Mouse (Mus musculus) gastrocnemius, adult 8-10 months (tissue): ENCODE measurements around the gene 1700003E16Rik. TPM values are rescaled to one million over a fixed set of nuclear protein-coding genes. Genes with fewer than 3 reads are reported as not detected.
A peak's percentile ranks its signal among the peaks of the same experiment; 100 is the strongest.

Experiments
- DNase-seq, 2 experiments: peaks; one replicate each; pipeline ENCODE4 v3.0.0; 2022; ENCODE audit warnings: low spot score in 2 of 2
- total RNA-seq, 4 experiments: library from RNA; stranded (reverse); gene quantifications; 2 replicates each; pipeline ENCODE4 v1.2.4; 2022

Gene 1700003E16Rik
- total RNA-seq: under 1 TPM in 2 of 4 experiments, not detected in 2; 0.13 to 0.15 TPM

DNA sequence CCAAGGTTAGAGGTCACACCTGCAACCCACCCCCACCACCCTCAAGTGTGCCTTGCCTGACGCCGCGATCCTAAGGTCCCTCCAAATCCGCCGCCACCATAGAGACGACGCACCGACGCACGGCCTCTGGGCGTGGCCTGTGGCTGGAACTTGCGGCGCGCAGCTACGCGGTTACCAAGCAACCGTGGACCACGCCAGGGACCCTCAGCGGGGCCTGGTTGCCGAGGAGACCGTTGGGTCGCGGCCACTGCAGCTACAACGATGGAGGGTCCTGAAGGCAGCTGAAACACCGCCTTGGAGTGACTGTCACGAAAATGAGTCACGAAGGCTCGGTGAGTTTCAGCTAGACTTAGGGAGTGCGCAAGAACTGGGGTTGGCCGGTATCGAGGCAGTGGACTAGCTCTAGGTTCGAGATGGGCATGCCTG, at the start of gene 1700003E16Rik, which contains the start of gene Wdr54:
Gene 1700003E16Rik, plus strand, starts transcription at position 146 of the 426 bp plus-strand sequence.
Gene Wdr54, minus strand, starts transcription at position 139 of the 426 bp plus-strand sequence.
- DNase-seq: no peak

GRCm38 (mm10) chr6:83107566-83108400, 48.4 kb upstream of the 1700003E16Rik start:
- peak in 1 of 2 experiments; percentile 69 for DNase-seq

- peak; percentile 65 to 75 for DNase-seq
Measured at GRCm38 (mm10) chr6:83108762-83109668, 47.2 kb upstream of the 1700003E16Rik start, which contains the start of gene Mrpl53. Mrpl53 (plus strand) TSS chr6:83109040.

DNA sequence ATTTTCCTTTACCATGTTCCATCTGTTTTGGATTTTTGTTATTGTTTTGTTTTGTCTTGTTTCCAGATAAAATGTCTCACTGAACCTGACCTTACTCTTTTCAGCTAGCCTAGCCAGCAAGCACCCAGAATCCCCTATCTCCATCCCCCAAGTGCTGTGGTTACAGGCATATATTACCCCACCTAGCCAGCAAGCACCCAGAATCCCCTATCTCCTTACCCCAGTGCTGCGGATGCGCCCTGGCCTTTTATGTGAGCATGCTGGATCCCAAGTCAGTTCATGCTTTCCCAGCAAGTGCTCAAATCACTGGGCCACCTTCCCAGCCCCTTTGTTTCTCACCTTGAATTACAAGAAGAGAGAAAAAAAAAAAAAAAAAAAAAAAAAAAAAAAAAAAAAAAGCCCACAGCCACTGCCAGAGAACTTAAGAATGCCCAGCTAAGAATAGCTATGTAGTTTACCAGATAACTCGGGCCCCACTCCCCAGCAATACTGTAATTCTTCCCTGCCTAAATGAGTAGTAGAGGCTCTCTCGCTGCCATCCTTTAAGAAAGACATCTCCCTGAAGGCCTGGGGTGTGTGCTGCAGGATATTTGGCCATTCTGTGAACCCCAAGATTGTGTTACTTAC, 44.6 kb upstream of the 1700003E16Rik start:
- DNase-seq: no peak

DNA sequence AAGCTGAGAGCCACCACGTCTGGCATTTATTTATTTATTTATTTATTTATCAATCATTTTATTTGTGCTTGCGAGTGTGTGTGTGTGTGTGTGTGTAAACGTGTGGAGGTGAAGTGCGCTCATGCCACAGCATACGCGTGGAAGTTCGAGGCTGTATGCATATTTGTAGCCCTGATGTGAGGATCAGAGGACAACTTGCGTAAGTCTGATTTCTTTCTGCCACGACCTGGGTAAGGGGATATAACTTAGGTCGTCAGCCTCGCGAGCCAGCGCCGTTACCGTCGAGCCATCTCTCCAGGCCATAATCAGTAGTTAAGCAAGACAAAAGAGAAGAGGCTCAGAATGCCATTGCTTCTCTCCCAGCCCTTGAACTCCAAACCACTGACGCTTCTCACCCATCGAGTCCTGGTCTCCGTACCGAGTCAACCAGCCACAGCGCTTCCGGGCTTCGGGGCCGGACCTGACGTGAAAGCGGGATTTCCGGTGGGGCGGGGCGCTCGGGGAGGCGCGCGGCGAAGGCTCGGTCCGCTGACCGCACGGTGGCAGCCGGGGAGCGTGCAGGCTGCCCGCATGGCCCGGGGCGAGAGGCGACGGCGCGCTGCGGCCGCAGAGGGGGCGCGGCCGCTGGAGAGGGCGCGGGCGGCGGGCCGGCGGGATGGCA, 41.1 kb upstream of the 1700003E16Rik start, which contains the start of gene Mogs:
Gene Mogs, plus strand, starts transcription at position 486 of the 661 bp plus-strand sequence.
- DNase-seq: peak; percentile 87

DNA sequence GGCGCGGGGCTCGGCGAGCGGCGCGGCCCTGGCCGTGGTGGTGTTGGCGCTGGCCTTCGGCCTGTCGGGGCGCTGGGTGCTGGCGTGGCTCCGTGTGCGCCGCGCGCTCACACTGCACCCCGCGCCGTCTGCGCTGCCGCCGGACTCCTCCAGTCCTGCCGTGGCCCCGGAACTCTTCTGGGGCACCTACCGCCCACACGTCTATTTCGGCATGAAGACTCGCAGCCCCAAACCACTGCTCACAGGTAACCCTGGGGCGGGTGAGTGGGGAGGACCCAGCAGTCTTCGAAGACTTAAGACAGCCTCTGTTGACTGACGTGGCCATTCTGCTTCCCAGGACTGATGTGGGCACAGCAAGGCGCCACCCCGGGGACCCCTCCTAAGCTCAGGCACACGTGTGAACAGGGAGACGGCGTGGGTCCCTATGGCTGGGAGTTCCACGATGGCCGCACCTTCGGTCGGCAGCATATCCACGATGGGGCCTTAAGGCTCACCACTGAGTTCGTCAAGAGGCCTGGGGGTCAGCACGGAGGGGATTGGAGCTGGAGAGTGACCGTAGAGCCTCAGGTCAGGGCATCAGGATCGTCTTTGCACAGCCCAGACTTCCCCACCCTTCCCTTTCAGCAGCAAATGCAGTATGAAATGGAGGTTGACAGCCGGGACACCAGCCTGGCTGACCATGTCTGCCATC, 40.4 kb upstream of the 1700003E16Rik start:
- DNase-seq: no peak

DNA sequence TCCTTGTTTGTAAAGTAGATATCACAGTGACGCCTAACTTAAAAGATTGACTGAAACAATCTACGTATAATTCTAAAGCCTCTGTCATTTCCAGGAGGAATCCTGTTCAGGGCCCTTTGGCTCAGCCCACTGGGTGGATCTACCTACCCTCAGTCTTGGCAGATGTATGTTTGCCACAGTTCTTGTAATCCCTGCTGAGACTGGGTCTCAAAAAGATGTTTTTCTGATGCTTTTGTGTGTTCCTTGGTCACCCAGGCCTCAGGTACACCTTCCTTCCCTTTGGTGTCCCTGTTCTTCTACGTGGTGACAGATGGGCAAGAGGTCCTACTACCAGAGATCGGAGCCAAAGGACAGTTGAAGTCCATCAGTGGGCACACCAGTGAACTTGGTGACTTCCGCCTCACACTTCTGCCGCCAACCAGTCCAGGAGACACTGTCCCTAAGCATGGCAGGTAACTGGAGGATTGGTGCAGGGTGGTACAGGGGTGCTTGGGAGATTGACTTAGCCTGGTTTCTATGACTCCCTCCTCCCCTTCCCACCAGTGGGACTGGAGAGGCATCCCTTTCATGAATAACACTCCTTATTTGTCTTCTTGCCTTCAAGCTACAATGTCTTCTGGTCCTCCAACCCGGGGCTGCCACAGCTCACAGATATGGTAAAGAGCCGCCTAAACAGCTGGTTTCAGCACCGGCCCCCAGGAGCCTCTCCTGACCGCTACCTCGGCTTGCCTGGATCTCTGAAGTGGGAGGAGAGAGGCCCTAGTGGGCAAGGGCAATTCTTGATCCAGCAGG, 39.6 kb upstream of the 1700003E16Rik start:
- no peak for DNase-seq

- no peak for DNase-seq
Measured at GRCm38 (mm10) chr6:83117165-83117438, 39.1 kb upstream of the 1700003E16Rik start.

DNA sequence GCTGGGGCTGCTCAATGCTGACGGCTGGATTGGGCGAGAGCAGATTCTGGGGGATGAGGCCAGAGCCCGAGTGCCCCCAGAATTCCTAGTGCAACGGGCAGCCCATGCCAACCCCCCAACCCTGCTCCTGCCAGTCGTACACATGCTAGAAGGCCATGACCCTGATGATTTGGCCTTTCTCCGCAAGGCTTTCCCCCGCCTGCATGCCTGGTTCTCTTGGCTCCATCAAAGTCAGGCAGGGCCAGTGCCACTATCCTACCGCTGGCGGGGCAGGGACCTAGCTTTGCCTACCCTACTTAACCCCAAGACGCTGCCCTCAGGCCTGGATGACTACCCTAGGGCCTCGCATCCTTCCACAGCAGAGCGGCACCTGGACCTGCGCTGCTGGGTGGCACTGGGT, 38.6 kb upstream of the 1700003E16Rik start:
- DNase-seq: no peak

DNA sequence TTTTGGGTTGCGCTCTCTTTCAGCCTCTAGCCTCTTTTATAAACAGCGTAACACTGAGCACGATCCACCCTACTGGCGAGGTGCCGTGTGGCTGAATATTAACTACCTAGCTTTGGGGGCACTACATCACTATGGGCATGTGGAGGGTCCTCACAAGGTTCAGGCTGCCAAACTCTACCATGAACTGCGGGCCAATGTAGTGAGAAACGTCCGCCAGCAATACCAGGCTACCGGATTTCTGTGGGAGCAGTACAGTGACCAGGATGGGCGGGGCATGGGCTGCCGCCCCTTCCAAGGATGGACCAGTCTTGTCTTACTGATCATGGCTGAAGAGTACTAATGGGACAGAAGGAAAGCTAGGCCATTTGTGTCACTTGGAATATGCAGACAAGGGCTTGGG, 37.8 kb upstream of the 1700003E16Rik start:
- DNase-seq: no peak

GRCm38 (mm10) chr6:83118825-83119733, 37.1 kb upstream of the 1700003E16Rik start:
- no peak for DNase-seq

DNA sequence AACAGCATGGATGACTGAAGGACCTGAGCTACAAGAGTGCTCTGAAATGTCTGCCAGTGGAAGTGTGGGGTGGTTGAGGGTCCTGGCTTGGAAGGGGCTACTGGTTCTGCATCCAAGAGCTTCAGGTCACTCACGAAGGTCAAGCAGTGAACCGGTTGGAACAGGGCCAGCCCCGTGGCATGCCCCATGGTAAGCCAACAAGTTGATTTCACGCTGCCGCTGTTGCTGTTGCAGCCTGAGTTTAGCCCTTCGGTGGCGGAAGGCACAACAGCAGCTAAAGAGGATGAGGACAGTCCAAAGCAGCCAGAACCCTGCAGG, 36.5 kb upstream of the 1700003E16Rik start:
- no peak for DNase-seq

GRCm38 (mm10) chr6:83120930-83121862, 35.0 kb upstream of the 1700003E16Rik start, which contains the start of gene Wbp1:
Wbp1 (minus strand) TSS chr6:83121559.
- peak; percentile 86 to 94 for DNase-seq

GRCm38 (mm10) chr6:83121863-83122710, 34.1 kb upstream of the 1700003E16Rik start:
- no peak for DNase-seq

DNA sequence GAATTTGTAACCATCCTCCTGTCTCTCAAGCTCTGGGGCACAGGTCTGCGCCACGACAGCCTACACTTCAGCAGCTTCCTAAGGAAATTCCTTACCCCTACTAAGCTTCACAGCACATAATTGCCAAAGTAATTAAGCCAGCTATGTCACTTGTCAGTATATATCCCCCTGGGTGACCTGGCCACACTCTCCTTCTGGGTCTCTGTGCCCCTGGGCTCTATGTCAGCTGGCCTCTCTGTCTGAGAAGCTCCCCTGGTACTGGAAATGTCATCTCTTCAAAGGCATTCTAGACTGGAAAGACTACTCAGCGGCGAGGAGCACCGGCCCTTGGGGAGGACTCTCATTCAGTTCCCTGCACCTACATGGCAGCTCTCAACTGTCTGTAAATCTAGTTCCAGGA, 33.2 kb upstream of the 1700003E16Rik start:
- no peak for DNase-seq

GRCm38 (mm10) chr6:83124851-83125312, 31.3 kb upstream of the 1700003E16Rik start:
- DNase-seq: peak; percentile 85 to 88
